Mouse (Mus musculus): ENCODE measurements at regions not wholly inside any gene's neighbourhood (a gene's known extent, or its start where the extent isn't known, plus 50 kb on each side); places are given as distances from the start of the nearest gene placed in this dataset.

- Histone ChIP-seq H3K9ac (ENCODE audit: low read length) (peak overlapping the region; percentile 48), H3K36me3 (ENCODE audit: control insufficient read depth, insufficient read depth, low read length) (no peaks in the 10 kb centered on the region), H3K9me3 (replicated peaks; ENCODE audit: control insufficient read depth, low read length) (no peaks in the 10 kb centered on the region), H3K27ac (ENCODE audit: low read length) (no peak overlapping the region), H3K27me3 (ENCODE audit: control insufficient read depth, insufficient read depth, low read length) (peaks cover 48% of the 10 kb centered on the region), H3K4me3 (replicated peaks; ENCODE audit: low read length) (peak overlapping the region; percentile 37), H3K4me1 (ENCODE audit: control insufficient read depth, insufficient read depth, low read length) (peaks cover 4% of the 10 kb centered on the region; the same call in 1 of the 2 replicates), H3K4me2 (ENCODE audit: low read depth, low read length) (peak overlapping the region; percentile 53)
- WGBS, result 2% methylated on average over 47 of the region's 47 CpGs
- no peak for ATAC-seq (ENCODE audit: insufficient read depth, low FRiP score)
These were observed 129.2 kb upstream of the Lhx5 start for GRCm38 (mm10) chr5:120302307-120302706.

- Histone ChIP-seq H3K4me1 (ENCODE audit: control insufficient read depth, insufficient read depth, low read length) (peaks cover 4% of the 10 kb centered on the region; the same call in 1 of the 2 replicates), H3K27ac (ENCODE audit: low read length) (no peak overlapping the region), H3K9me3 (replicated peaks; ENCODE audit: control insufficient read depth, low read length) (no peaks in the 10 kb centered on the region), H3K4me2 (ENCODE audit: low read depth, low read length) (peak overlapping the region; percentile 35), H3K4me3 (replicated peaks; ENCODE audit: low read length) (no peak overlapping the region), H3K9ac (ENCODE audit: low read length) (no peak overlapping the region), H3K36me3 (ENCODE audit: control insufficient read depth, insufficient read depth, low read length) (no peaks in the 10 kb centered on the region), H3K27me3 (ENCODE audit: control insufficient read depth, insufficient read depth, low read length) (peaks cover 44% of the 10 kb centered on the region)
- WGBS, result 19% methylated on average over 13 of the region's 13 CpGs
- ATAC-seq (ENCODE audit: insufficient read depth, low FRiP score), result no peak
These were observed 127.2 kb upstream of the Lhx5 start for GRCm38 (mm10) chr5:120304295-120304701.

- Histone ChIP-seq H3K4me2 (ENCODE audit: low read depth, low read length) (no peak overlapping the region), H3K9ac (ENCODE audit: low read length) (no peak overlapping the region), H3K4me3 (replicated peaks; ENCODE audit: low read length) (no peak overlapping the region), H3K9me3 (replicated peaks; ENCODE audit: control insufficient read depth, low read length) (no peaks in the 10 kb centered on the region), H3K27me3 (ENCODE audit: control insufficient read depth, insufficient read depth, low read length) (no peaks in the 10 kb centered on the region), H3K27ac (ENCODE audit: low read length) (no peak overlapping the region), H3K36me3 (ENCODE audit: control insufficient read depth, insufficient read depth, low read length) (no peaks in the 10 kb centered on the region), H3K4me1 (ENCODE audit: control insufficient read depth, insufficient read depth, low read length) (no peaks in the 10 kb centered on the region)
- WGBS, result 80% methylated on average over 6 of the region's 6 CpGs
- ATAC-seq (ENCODE audit: insufficient read depth, low FRiP score), result no peak
These were observed 119.2 kb upstream of the Lhx5 start for GRCm38 (mm10) chr5:120312299-120312698.

- no peak overlapping the region for H3K4me2 ChIP-seq (ENCODE audit: low read depth, low read length)
- no peak overlapping the region for H3K27ac ChIP-seq (ENCODE audit: low read length)
- H3K27me3 ChIP-seq (ENCODE audit: control insufficient read depth, insufficient read depth, low read length), result no peaks in the 10 kb centered on the region
- ATAC-seq (ENCODE audit: insufficient read depth, low FRiP score), result no peak; the same call in 1 of the 2 replicates
- no peak overlapping the region for H3K9ac ChIP-seq (ENCODE audit: low read length)
- H3K9me3 ChIP-seq (replicated peaks; ENCODE audit: control insufficient read depth, low read length), result no peaks in the 10 kb centered on the region
- 66% methylated on average over 6 of the region's 6 CpGs for WGBS
- H3K4me1 ChIP-seq (ENCODE audit: control insufficient read depth, insufficient read depth, low read length), result no peaks in the 10 kb centered on the region
- no peaks in the 10 kb centered on the region for H3K36me3 ChIP-seq (ENCODE audit: control insufficient read depth, insufficient read depth, low read length)
- H3K4me3 ChIP-seq (replicated peaks; ENCODE audit: low read length), result no peak overlapping the region
These were observed 117.5 kb upstream of the Lhx5 start for GRCm38 (mm10) chr5:120313984-120314383.

GRCm38 (mm10) chr5:120315116-120315515 lies 116.4 kb upstream of the Lhx5 start:
- no peaks in the 10 kb centered on the region for H3K36me3 ChIP-seq (ENCODE audit: control insufficient read depth, insufficient read depth, low read length)
- no peak overlapping the region for H3K4me2 ChIP-seq (ENCODE audit: low read depth, low read length)
- no peaks in the 10 kb centered on the region for H3K4me1 ChIP-seq (ENCODE audit: control insufficient read depth, insufficient read depth, low read length)
- H3K27me3 ChIP-seq (ENCODE audit: control insufficient read depth, insufficient read depth, low read length), result no peaks in the 10 kb centered on the region
- ATAC-seq (ENCODE audit: insufficient read depth, low FRiP score), result no peak
- 52% methylated on average over 8 of the region's 8 CpGs for WGBS
- H3K4me3 ChIP-seq (replicated peaks; ENCODE audit: low read length), result no peak overlapping the region
- no peaks in the 10 kb centered on the region for H3K9me3 ChIP-seq (replicated peaks; ENCODE audit: control insufficient read depth, low read length)
- no peak overlapping the region for H3K27ac ChIP-seq (ENCODE audit: low read length)
- H3K9ac ChIP-seq (ENCODE audit: low read length), result no peak overlapping the region

- no peak for ATAC-seq (ENCODE audit: insufficient read depth, low FRiP score)
- 0 out of 2 replicates have a peak, but pooled peaks cover 2% of the 10 kb centered on the region for H3K4me1 ChIP-seq (ENCODE audit: control insufficient read depth, insufficient read depth, low read length)
- H3K9me3 ChIP-seq (replicated peaks; ENCODE audit: control insufficient read depth, low read length), result no peaks in the 10 kb centered on the region
- H3K4me3 ChIP-seq (replicated peaks; ENCODE audit: low read length), result no peak overlapping the region
- 20% methylated on average over 1 of the region's 1 CpGs for WGBS
- H3K4me2 ChIP-seq (ENCODE audit: low read depth, low read length), result no peak overlapping the region
- H3K27ac ChIP-seq (ENCODE audit: low read length), result no peak overlapping the region
- peaks cover 7% of the 10 kb centered on the region; the same call in 1 of the 2 replicates for H3K27me3 ChIP-seq (ENCODE audit: control insufficient read depth, insufficient read depth, low read length)
- H3K9ac ChIP-seq (ENCODE audit: low read length), result no peak overlapping the region
- H3K36me3 ChIP-seq (ENCODE audit: control insufficient read depth, insufficient read depth, low read length), result no peaks in the 10 kb centered on the region
These were observed 112.5 kb upstream of the Lhx5 start for GRCm38 (mm10) chr5:120318951-120319350.

GRCm38 (mm10) chr5:120322031-120322731 lies 109.3 kb upstream of the Lhx5 start:
- peak overlapping the region; percentile 49 for H3K4me2 ChIP-seq (ENCODE audit: low read depth, low read length)
- H3K27ac ChIP-seq (ENCODE audit: low read length), result no peak overlapping the region
- no peaks in the 10 kb centered on the region for H3K9me3 ChIP-seq (replicated peaks; ENCODE audit: control insufficient read depth, low read length)
- H3K4me3 ChIP-seq (replicated peaks; ENCODE audit: low read length), result peak overlapping the region; percentile 22
- ATAC-seq (ENCODE audit: insufficient read depth, low FRiP score), result no peak
- WGBS, result 2% methylated on average over 30 of the region's 30 CpGs
- H3K9ac ChIP-seq (ENCODE audit: low read length), result peak overlapping the region; percentile 46; the same call in 1 of the 2 replicates
- peaks cover 7% of the 10 kb centered on the region; the same call in 1 of the 2 replicates for H3K27me3 ChIP-seq (ENCODE audit: control insufficient read depth, insufficient read depth, low read length)
- 0 out of 2 replicates have a peak, but pooled peaks cover 2% of the 10 kb centered on the region for H3K4me1 ChIP-seq (ENCODE audit: control insufficient read depth, insufficient read depth, low read length)
- no peaks in the 10 kb centered on the region for H3K36me3 ChIP-seq (ENCODE audit: control insufficient read depth, insufficient read depth, low read length)

- no peaks in the 10 kb centered on the region for H3K36me3 ChIP-seq (ENCODE audit: control insufficient read depth, insufficient read depth, low read length)
- H3K9ac ChIP-seq (ENCODE audit: low read length), result peak overlapping the region; percentile 46; the same call in 1 of the 2 replicates
- H3K27ac ChIP-seq (ENCODE audit: low read length), result no peak overlapping the region
- 19% methylated on average over 12 of the region's 12 CpGs for WGBS
- H3K4me2 ChIP-seq (ENCODE audit: low read depth, low read length), result peak overlapping the region; percentile 49
- no peaks in the 10 kb centered on the region for H3K9me3 ChIP-seq (replicated peaks; ENCODE audit: control insufficient read depth, low read length)
- 0 out of 2 replicates have a peak, but pooled peaks cover 2% of the 10 kb centered on the region for H3K4me1 ChIP-seq (ENCODE audit: control insufficient read depth, insufficient read depth, low read length)
- peak overlapping the region; percentile 22 for H3K4me3 ChIP-seq (replicated peaks; ENCODE audit: low read length)
- no peak for ATAC-seq (ENCODE audit: insufficient read depth, low FRiP score)
- peaks cover 7% of the 10 kb centered on the region; the same call in 1 of the 2 replicates for H3K27me3 ChIP-seq (ENCODE audit: control insufficient read depth, insufficient read depth, low read length)
These were observed 108.7 kb upstream of the Lhx5 start for GRCm38 (mm10) chr5:120322732-120323316.

GRCm38 (mm10) chr5:120324111-120324510 lies 107.4 kb upstream of the Lhx5 start:
- Histone ChIP-seq H3K4me2 (ENCODE audit: low read depth, low read length) (no peak overlapping the region), H3K36me3 (ENCODE audit: control insufficient read depth, insufficient read depth, low read length) (no peaks in the 10 kb centered on the region), H3K9ac (ENCODE audit: low read length) (no peak overlapping the region), H3K9me3 (replicated peaks; ENCODE audit: control insufficient read depth, low read length) (no peaks in the 10 kb centered on the region), H3K27ac (ENCODE audit: low read length) (no peak overlapping the region), H3K27me3 (ENCODE audit: control insufficient read depth, insufficient read depth, low read length) (peaks cover 7% of the 10 kb centered on the region; the same call in 1 of the 2 replicates), H3K4me1 (ENCODE audit: control insufficient read depth, insufficient read depth, low read length) (0 out of 2 replicates have a peak, but pooled peaks cover 2% of the 10 kb centered on the region), H3K4me3 (replicated peaks; ENCODE audit: low read length) (no peak overlapping the region)
- 75% methylated on average over 2 of the region's 2 CpGs for WGBS
- ATAC-seq (ENCODE audit: insufficient read depth, low FRiP score), result no peak

Measured in stomach, embryonic 16.5 days (tissue).